In the genomic region with DNA sequence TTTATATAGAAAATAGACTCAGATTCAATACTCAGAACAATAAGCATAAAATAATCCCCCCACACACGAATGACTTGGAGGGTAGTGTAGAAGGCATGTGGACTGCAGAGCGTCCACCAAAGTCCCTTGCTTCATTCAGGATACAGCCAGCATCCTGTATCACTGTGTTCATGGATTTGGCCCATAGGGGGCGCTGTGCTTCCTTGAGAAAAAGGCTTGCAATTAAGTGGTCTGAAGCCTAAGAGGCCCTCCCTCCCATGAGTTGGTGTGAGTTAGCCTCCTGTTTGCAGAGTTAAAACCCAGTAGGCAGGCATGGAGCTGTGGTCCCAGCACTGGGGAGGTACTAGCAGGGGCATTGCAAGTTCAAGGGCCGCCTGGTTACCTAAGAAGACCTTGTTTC, we compare ENCODE assay signal across 8 mouse cellular contexts. TPM values are rescaled to one million over a fixed set of nuclear protein-coding genes. Genes with fewer than 3 reads are reported as not detected.
DNase-seq lines count a peak whose midpoint lies in the region; ATAC-seq and TF ChIP-seq lines count a peak whose summit lies in the region.

No protein-coding gene starts in this region.

- TF ChIP-seq CTCF in kidney, postnatal 0 days (IDR thresholded peaks at IDR 0.05; ENCODE audit: low read depth) = peak; percentile 96
- TF ChIP-seq CTCF in liver, adult 2 months (IDR thresholded peaks at IDR 0.05; ENCODE audit: low read depth, low read length) = peak; percentile 63

- no peak for ATAC-seq in kidney, postnatal 0 days (replicated peaks; ENCODE audit: low FRiP score, low read depth)

- DNase-seq in 3134 (ENCODE audit: extremely low read depth, insufficient read length, low spot score) = peak; percentile 45
- peak; percentile 85 for DNase-seq in R1 (ENCODE audit: low read depth, low spot score)
- DNase-seq in cerebellum, postnatal 36 days = peak; percentile 57 to 61
- DNase-seq in gastrocnemius, postnatal 25 days = peak; percentile 52
- peak; percentile 93 for DNase-seq in kidney, postnatal 0 days (ENCODE audit: low spot score)
- DNase-seq in liver, adult 2 months (ENCODE audit: extremely low read depth, low read depth, low spot score) = peak; percentile 66
- DNase-seq in retina, embryonic 14.5 days (ENCODE audit: low spot score) = peak; percentile 96
- DNase-seq in urinary bladder, adult 18-20 months (ENCODE audit: low spot score in 2 of 2) = peak; percentile 51 to 72

- H3K79me2 ChIP-seq in liver, adult 2 months (ENCODE audit: control insufficient read depth, insufficient read depth, low read length) = no peaks in the 10 kb centered on the region

- H3K4me3 ChIP-seq in kidney, postnatal 0 days (replicated peaks; ENCODE audit: low read depth, low read length) = no peak overlapping the region
- no peak overlapping the region for H3K4me3 ChIP-seq in liver, adult 2 months (ENCODE audit: insufficient read depth, low read depth, low read length)

- no peak overlapping the region for H3K27ac ChIP-seq in kidney, postnatal 0 days
- H3K27ac ChIP-seq in liver, adult 2 months (replicated peaks; ENCODE audit: insufficient read depth, low read depth, low read length) = no peak overlapping the region

- H3K9ac ChIP-seq in kidney, postnatal 0 days (ENCODE audit: low read depth, low read length) = no peak overlapping the region
- no peak overlapping the region for H3K9ac ChIP-seq in liver, adult 2 months (ENCODE audit: low read depth, low read length)

- no peaks in the 10 kb centered on the region for H3K27me3 ChIP-seq in kidney, postnatal 0 days (ENCODE audit: insufficient read depth, low read length)
- no peaks in the 10 kb centered on the region for H3K27me3 ChIP-seq in liver, adult 2 months (ENCODE audit: control insufficient read depth, insufficient read depth, low read length)

- 30% methylated on average over 4 of the region's 4 CpGs for WGBS in kidney, postnatal 0 days
- WGBS in liver, adult 2 months = 30% methylated on average over 4 of the region's 4 CpGs

- no peaks in the 10 kb centered on the region for H3K36me3 ChIP-seq in kidney, postnatal 0 days (ENCODE audit: insufficient read depth, low read length)
- H3K36me3 ChIP-seq in liver, adult 2 months (ENCODE audit: control insufficient read depth, insufficient read depth, low read length) = no peaks in the 10 kb centered on the region

- H3K4me2 ChIP-seq in kidney, postnatal 0 days (ENCODE audit: low read length) = no peak overlapping the region

- peaks cover 5% of the 10 kb centered on the region; the same call in 1 of the 2 replicates for H3K4me1 ChIP-seq in kidney, postnatal 0 days (replicated peaks; ENCODE audit: insufficient read depth, low read length)
- H3K4me1 ChIP-seq in liver, adult 2 months (ENCODE audit: control insufficient read depth, insufficient read depth, low read length) = no peaks in the 10 kb centered on the region

- TF ChIP-seq POLR2A in liver, adult 2 months (IDR thresholded peaks at IDR 0.05; ENCODE audit: extremely low read depth, insufficient read depth, low read length) = no peak

- H3K9me3 ChIP-seq in kidney, postnatal 0 days (replicated peaks; ENCODE audit: low read length) = no peaks in the 10 kb centered on the region

RNA-seq across cellular contexts. Expression of gene Sulf2, which starts 47.1 kb away (rescaled TPM):
- total RNA-seq in gastrocnemius, postnatal 25 days (2021) = 10 to 100 TPM; 11.1 to 19.3 TPM
- 43.6 and 45.1 TPM in 2 replicates for polyA plus RNA-seq in kidney, postnatal 0 days (2015; fragmentation: Nextera tagmentation; extraction: Ambion mirVana)
- total RNA-seq in liver, adult 2 months (2014; rRNA removed) = 7.8 and 9.9 TPM in 2 replicates
- 16.1 and 21.9 TPM in 2 replicates for polyA plus RNA-seq in liver, adult 2 months (2012; rRNA removed)

Comparison
In these comparisons a context has a peak if more than half of its experiments do, and no peak if none do; other contexts are left out.
1. DNase-seq: peak in every context shown above with its lines; median percentile 96 in retina, embryonic 14.5 days; 93 in kidney, postnatal 0 days; 85 in R1; 66 in liver, adult 2 months; 62 in urinary bladder, adult 18-20 months; 59 in cerebellum, postnatal 36 days; 52 in gastrocnemius, postnatal 25 days; 45 in 3134.